Comparison of ENCODE assay signal across 8 mouse cellular contexts in the genomic region with DNA sequence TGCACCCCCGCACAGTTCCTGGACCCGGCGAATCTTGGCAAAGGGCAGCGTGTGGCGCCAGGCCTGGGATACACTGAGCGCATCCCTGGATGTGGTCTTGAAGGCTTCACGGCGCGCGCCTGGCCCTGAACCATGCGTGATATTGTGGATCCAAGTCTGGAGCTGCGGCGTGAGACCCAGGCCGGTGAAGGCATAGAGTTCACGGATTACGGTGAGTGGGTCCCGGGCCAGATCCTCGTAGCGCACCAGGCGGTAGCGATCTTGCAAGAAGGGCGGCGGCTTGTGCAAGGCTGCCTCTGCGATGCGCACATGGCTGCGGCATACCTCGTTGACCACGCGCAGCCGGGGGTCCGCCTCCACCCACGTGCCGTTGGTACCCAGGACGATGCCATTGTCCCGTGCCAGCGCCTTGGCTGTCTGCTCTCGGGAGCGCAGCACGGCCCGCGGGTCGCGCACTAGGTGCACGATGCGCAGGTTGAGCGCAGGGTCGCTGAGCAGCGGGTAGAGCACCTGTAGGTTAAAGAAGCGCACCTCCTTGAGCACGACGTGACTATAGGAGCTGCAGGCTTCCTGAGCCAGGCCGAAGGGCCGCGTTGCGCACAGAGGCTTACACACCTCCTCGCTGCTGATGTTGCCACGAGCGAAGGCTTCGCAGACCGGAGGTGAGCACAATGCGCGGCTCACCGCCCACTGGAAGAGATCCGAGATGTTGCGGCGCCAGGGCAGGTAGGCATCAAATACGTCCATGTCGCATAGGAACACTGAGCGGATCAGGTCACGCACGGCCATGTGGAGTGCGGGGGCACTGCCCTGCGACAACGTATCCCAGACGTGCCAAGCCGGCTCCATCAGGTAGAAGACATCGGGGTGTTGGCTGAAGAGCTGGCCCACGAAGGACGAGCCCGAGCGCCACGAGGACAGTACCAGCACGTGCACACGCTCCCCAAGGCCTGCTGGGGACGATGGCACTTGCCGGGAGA. TPM values are rescaled to one million over a fixed set of nuclear protein-coding genes. Genes with fewer than 3 reads are reported as not detected.
DNase-seq lines count a peak whose midpoint lies in the region; ATAC-seq lines count a peak whose summit lies in the region.

No protein-coding gene starts in this region.

- H3K9me3 ChIP-seq in heart, embryonic 16.5 days (replicated peaks; ENCODE audit: control insufficient read depth, low read length) = no peaks in the 10 kb centered on the region
- no peaks in the 10 kb centered on the region for H3K9me3 ChIP-seq in forebrain, embryonic 16.5 days (ENCODE audit: control insufficient read depth, low read length)
- H3K9me3 ChIP-seq in midbrain, embryonic 13.5 days = no peaks in the 10 kb centered on the region

- peaks cover 8% of the 10 kb centered on the region for H3K4me1 ChIP-seq in heart, embryonic 16.5 days (ENCODE audit: control insufficient read depth, insufficient read depth, low read length)
- H3K4me1 ChIP-seq in forebrain, embryonic 16.5 days (replicated peaks; ENCODE audit: control insufficient read depth, insufficient read depth, low read length) = peaks cover 9% of the 10 kb centered on the region
- peaks cover 13% of the 10 kb centered on the region; the same call in 1 of the 2 replicates for H3K4me1 ChIP-seq in midbrain, embryonic 13.5 days (replicated peaks)

- WGBS in heart, embryonic 16.5 days = 11% methylated on average over 86 of the region's 86 CpGs
- 8% methylated on average over 86 of the region's 86 CpGs for WGBS in forebrain, embryonic 16.5 days
- WGBS in midbrain, embryonic 13.5 days = 11% methylated on average over 86 of the region's 86 CpGs

- peak overlapping the region; percentile 44 for H3K4me2 ChIP-seq in heart, embryonic 16.5 days (ENCODE audit: low read depth, low read length)
- H3K4me2 ChIP-seq in forebrain, embryonic 16.5 days (ENCODE audit: low read length) = peak overlapping the region; percentile 65
- peak overlapping the region; percentile 48 for H3K4me2 ChIP-seq in midbrain, embryonic 13.5 days (replicated peaks)

- H3K9ac ChIP-seq in heart, embryonic 16.5 days (ENCODE audit: low read length) = no peak overlapping the region
- H3K9ac ChIP-seq in forebrain, embryonic 16.5 days (replicated peaks; ENCODE audit: low read depth, low read length) = peak overlapping the region; percentile 22; the same call in 1 of the 2 replicates
- 0 out of 2 replicates have a peak overlapping the region, but pooled peaks have one; percentile 19 for H3K9ac ChIP-seq in midbrain, embryonic 13.5 days (replicated peaks)

- H3K27ac ChIP-seq in heart, embryonic 16.5 days (ENCODE audit: low read length) = no peak overlapping the region
- H3K27ac ChIP-seq in forebrain, embryonic 16.5 days (ENCODE audit: low read length) = no peak overlapping the region
- no peak overlapping the region for H3K27ac ChIP-seq in midbrain, embryonic 13.5 days

- no peak for DNase-seq in heart, adult 18-20 months
- DNase-seq in cerebellum, adult 11 months = peak; percentile 49
- DNase-seq in urinary bladder, adult 18-20 months (ENCODE audit: low spot score in 2 of 2) = no peak
- no peak for DNase-seq in spleen, postnatal 4 days (ENCODE audit: low spot score in 2 of 2)

- H3K27me3 ChIP-seq in heart, embryonic 16.5 days (ENCODE audit: control insufficient read depth, insufficient read depth, low read length) = peaks cover 38% of the 10 kb centered on the region
- H3K27me3 ChIP-seq in forebrain, embryonic 16.5 days (replicated peaks; ENCODE audit: control insufficient read depth, insufficient read depth, low read length) = peaks cover 37% of the 10 kb centered on the region
- peaks cover 56% of the 10 kb centered on the region for H3K27me3 ChIP-seq in midbrain, embryonic 13.5 days

- peak overlapping the region; percentile 30 for H3K4me3 ChIP-seq in heart, embryonic 16.5 days (ENCODE audit: low read length)
- peak overlapping the region; percentile 39 for H3K4me3 ChIP-seq in forebrain, embryonic 16.5 days (replicated peaks; ENCODE audit: low read length)
- peak overlapping the region; percentile 30 for H3K4me3 ChIP-seq in midbrain, embryonic 13.5 days (replicated peaks)

- H3K36me3 ChIP-seq in heart, embryonic 16.5 days (ENCODE audit: control insufficient read depth, insufficient read depth) = no peaks in the 10 kb centered on the region
- H3K36me3 ChIP-seq in forebrain, embryonic 16.5 days (ENCODE audit: control insufficient read depth, insufficient read depth) = no peaks in the 10 kb centered on the region
- H3K36me3 ChIP-seq in midbrain, embryonic 13.5 days = no peaks in the 10 kb centered on the region

- ATAC-seq in heart, embryonic 16.5 days (replicated peaks; ENCODE audit: extremely low read depth, insufficient read depth, low FRiP score) = no peak; the same call in 1 of the 2 replicates
- peak; percentile 40; the same call in 1 of the 2 replicates for ATAC-seq in forebrain, embryonic 16.5 days
- no peak for ATAC-seq in midbrain, embryonic 13.5 days
- ATAC-seq in monocyte, adult 5-6 weeks (replicated peaks; ENCODE audit: insufficient number of reproducible peaks, low FRiP score, low TSS enrichment, poor library complexity, severe bottlenecking) = no peak

RNA-seq across cellular contexts. Expression of a gene that starts 13.7 kb away (rescaled TPM):
- 3.4 and 3.8 TPM in 2 replicates for polyA plus RNA-seq in heart, embryonic 16.5 days (2015; fragmentation: Nextera tagmentation; extraction: Ambion mirVana)
- 1 to 10 TPM; 2.4 to 2.6 TPM for total RNA-seq in heart, adult 18-20 months (2021)
- 3.6 and 3.8 TPM in 2 replicates for polyA plus RNA-seq in forebrain, embryonic 16.5 days (2015; fragmentation: Nextera tagmentation; extraction: Ambion mirVana)
- 5.3 and 5.4 TPM in 2 replicates for polyA plus RNA-seq in midbrain, embryonic 13.5 days (2015; fragmentation: Nextera tagmentation; extraction: Ambion mirVana)
- total RNA-seq in monocyte, adult 5-6 weeks (2017) = 0.95 to 2.5 TPM (median 1.6 TPM) in 3 replicates

RNA-seq across cellular contexts. Expression of a gene that starts 20.0 kb away (rescaled TPM):
- polyA plus RNA-seq in heart, embryonic 16.5 days (2015; fragmentation: Nextera tagmentation; extraction: Ambion mirVana) = 0.41 and 1.4 TPM in 2 replicates
- total RNA-seq in heart, adult 18-20 months (2021) = not detected
- polyA plus RNA-seq in forebrain, embryonic 16.5 days (2015; fragmentation: Nextera tagmentation; extraction: Ambion mirVana) = 2.3 and 2.6 TPM in 2 replicates
- polyA plus RNA-seq in midbrain, embryonic 13.5 days (2015; fragmentation: Nextera tagmentation; extraction: Ambion mirVana) = 3.1 and 4.2 TPM in 2 replicates
- total RNA-seq in monocyte, adult 5-6 weeks (2017) = not detected in 3 replicates

RNA-seq across cellular contexts. Expression of a gene that starts 36.1 kb away (rescaled TPM):
- 114 and 123 TPM in 2 replicates for polyA plus RNA-seq in heart, embryonic 16.5 days (2015; fragmentation: Nextera tagmentation; extraction: Ambion mirVana)
- 10 to 100 TPM; 35.2 to 36.1 TPM for total RNA-seq in heart, adult 18-20 months (2021)
- polyA plus RNA-seq in forebrain, embryonic 16.5 days (2015; fragmentation: Nextera tagmentation; extraction: Ambion mirVana) = 175 and 190 TPM in 2 replicates
- polyA plus RNA-seq in midbrain, embryonic 13.5 days (2015; fragmentation: Nextera tagmentation; extraction: Ambion mirVana) = 193 and 196 TPM in 2 replicates
- total RNA-seq in monocyte, adult 5-6 weeks (2017) = 135 to 169 TPM (median 155 TPM) in 3 replicates

RNA-seq across cellular contexts. Expression of a gene that starts 43.5 kb away (rescaled TPM):
- polyA plus RNA-seq in heart, embryonic 16.5 days (2015; fragmentation: Nextera tagmentation; extraction: Ambion mirVana) = 4.4 and 4.7 TPM in 2 replicates
- total RNA-seq in heart, adult 18-20 months (2021) = 1 to 10 TPM; 2.0 to 2.4 TPM
- 14.1 and 14.3 TPM in 2 replicates for polyA plus RNA-seq in forebrain, embryonic 16.5 days (2015; fragmentation: Nextera tagmentation; extraction: Ambion mirVana)
- polyA plus RNA-seq in midbrain, embryonic 13.5 days (2015; fragmentation: Nextera tagmentation; extraction: Ambion mirVana) = 15.9 and 16.8 TPM in 2 replicates
- total RNA-seq in monocyte, adult 5-6 weeks (2017) = 0.29 to 0.32 TPM in 2 of 3 replicates, not detected in the other

RNA-seq across cellular contexts. Expression of a gene that starts 50.3 kb away (rescaled TPM):
- 198 and 211 TPM in 2 replicates for polyA plus RNA-seq in heart, embryonic 16.5 days (2015; fragmentation: Nextera tagmentation; extraction: Ambion mirVana)
- total RNA-seq in heart, adult 18-20 months (2021) = 100 to 1,000 TPM; 137 to 139 TPM
- 479 and 491 TPM in 2 replicates for polyA plus RNA-seq in forebrain, embryonic 16.5 days (2015; fragmentation: Nextera tagmentation; extraction: Ambion mirVana)
- 453 and 504 TPM in 2 replicates for polyA plus RNA-seq in midbrain, embryonic 13.5 days (2015; fragmentation: Nextera tagmentation; extraction: Ambion mirVana)
- total RNA-seq in monocyte, adult 5-6 weeks (2017) = 85.9 to 92.1 TPM (median 87.1 TPM) in 3 replicates
